Mouse (Mus musculus): ENCODE measurements around the gene Zc2hc1b. TPM values are rescaled to one million over a fixed set of nuclear protein-coding genes. Genes with fewer than 3 reads are reported as not detected.

Gene Zc2hc1b
- total RNA-seq, 1 experiment from 2014 or later = not detected

DNA sequence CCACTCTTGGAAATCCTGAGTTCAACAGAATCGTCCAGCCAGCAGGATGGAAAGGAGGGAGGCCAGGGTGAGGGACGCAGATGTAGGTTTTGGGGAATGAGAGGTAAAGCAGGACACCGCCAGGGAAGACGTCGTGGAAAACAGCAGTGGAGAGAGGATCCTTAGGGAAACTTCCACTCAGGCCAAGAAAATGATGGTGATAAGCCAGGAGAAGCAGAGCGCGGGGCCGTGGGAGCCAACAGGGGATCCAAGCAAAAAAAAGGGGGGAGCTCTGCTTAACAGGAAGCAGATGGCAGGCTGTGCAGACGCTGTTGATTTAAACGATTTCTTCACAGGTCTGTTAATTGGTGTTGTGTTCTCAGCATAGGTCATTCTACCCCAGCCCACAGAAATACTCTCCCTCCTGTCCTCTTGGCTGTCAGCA, 5.0 kb downstream of the Zc2hc1b start:
- no peak for DNase-seq

DNA sequence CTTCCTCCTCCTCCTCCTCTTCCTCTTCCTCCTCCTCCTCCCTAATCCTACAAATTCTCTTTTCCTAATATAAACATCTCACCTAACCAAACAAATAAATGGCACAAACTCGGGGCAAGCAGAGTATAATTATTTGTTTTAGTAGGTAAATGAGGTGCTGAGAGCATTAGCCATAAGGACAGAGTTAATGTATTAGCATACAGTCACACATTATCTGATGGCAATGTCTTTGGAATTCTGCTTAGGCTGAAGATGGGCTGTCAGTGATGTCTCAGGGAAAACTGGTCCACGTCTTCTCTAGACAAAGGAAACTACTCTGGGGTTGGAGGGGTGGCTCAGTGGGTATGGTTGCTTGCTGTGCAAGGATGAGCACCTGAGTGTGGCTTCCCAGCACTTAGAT, 6.4 kb downstream of the Zc2hc1b start:
- no peak for DNase-seq

DNA sequence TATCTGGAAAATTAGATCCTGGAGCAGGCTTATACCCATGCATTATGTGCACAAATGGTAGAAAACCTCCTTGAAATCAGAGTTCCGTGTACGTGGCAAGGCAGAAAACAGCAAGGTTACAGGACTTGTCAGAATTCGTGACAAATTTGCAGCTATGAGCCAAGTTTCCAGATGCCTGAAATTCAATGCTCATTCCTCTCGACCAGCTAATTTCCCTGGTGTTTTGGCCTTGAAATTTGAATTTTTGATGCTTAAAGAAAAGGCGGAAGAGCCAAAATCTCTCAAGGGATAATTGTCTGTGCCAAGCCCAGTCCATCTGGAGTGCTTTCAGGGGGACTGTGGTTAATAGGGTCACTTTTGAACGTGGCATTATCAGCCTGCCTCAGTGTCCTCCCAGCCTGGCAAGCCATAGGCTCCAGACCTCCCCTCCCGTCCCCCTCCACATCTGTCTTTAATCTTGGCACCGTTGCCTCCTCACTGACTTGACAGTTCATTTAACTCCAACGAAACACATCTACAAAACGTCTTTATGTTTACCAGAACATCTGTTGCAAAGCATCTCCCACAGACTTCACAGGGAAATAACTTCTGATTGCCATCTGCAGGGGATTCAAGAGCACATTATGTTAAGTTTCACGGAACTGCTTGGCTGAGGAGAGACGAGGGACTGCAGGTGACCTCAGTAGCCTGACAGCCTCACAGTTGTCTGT, 6.9 kb downstream of the Zc2hc1b start:
- DNase-seq = no peak

DNA sequence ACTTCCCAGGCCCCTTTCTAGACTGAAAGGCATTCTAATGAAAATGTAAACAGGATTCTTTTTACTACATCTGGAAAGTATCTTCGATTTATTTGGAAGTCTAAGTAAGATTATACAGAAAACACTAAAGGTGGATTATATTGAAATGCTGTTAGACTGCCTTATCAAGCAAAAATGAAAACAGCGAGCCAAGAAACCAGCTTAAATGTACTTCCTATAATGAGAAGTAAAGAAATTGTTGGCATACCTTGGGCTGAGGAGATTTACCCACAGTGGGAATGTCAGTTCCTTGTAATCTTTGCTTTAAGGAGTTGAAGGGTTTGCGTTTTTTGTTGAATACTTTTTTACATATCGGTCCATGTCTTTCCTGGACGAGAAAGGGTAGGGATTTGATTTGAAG, 9.4 kb downstream of the Zc2hc1b start:
- DNase-seq = no peak

DNA sequence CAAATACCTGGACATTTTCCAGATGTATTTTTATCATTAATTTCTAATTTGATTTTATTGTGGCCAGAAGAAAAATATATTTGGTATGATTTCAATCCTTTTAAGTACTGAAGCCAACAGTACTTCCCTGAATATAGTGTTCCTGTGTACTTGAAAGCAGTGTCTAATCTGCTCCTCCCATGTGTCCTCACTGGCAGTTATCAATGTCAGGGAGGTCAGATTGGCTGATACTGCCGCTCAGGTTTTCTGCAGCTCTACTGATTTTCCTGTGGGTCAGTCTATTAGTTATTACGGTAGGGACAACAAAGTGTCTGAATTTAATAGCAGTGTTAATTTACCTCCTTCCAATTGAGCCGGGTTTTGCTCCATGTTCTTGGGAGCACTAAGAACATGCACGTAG, 15.8 kb downstream of the Zc2hc1b start:
- no peak for DNase-seq

DNA sequence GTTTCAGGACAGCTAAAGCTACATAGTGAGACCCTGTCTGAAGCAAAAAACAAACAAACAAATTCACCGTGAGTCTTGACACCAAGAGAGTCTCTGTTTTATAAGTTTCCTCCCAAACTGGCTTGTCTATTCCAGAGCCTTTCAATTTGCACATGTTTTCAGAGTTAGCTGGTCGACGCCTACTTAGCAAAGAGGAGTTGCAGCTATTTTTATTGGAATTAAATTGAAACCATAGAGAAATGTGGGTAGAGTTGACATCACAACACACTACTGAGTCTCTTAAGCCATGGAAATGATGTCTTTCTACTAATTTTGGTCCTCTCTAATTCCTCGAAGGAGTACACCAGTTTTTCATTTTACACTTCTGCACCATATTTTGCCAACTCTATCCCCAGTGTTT, 16.9 kb downstream of the Zc2hc1b start:
- DNase-seq = no peak

DNA sequence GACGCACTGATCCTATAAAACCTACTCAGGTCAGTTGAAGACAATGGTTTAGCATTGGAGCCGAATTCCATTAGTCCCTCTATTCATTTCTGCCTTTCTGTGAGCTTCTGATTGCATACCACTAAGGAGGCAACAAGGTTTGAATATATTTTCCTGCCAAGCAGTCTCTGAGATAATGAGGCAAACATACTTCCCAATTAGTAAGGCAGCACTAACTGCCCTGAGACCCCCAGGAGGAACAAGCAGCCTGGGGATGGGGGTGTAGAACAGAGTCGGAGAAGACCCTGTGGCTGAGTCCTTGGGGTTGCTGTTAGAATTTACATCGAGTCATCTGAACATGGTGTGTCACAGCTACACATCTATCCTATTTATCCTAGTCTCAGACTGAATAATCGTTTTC, 22.4 kb downstream of the Zc2hc1b start:
- no peak for DNase-seq

DNA sequence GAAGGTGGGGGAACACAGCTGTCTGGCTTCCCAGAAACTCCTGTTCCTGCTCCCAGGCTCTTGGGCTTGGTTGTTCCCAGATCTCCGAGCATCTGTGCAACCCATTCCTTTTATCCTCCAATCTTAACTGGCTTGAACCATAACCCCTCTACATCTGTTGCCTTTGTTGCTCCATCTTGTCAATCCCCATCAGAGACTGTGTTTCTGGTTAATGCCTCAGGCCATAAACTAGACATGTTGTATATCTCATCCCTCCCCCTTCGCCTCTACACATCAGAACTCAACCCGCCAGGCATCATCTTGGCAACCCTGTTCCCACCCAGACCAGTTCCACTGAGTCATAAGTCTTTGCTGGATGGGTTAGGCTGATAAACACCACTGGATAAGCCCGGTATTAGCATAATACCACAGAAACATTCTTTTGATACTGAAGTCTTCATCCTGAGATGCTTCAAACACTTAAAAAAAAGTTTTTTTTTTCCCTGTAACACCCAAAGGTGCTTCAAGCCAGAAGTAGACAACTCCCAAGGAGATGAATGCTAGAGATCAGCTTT, 24.9 kb downstream of the Zc2hc1b start:
- DNase-seq = no peak

DNA sequence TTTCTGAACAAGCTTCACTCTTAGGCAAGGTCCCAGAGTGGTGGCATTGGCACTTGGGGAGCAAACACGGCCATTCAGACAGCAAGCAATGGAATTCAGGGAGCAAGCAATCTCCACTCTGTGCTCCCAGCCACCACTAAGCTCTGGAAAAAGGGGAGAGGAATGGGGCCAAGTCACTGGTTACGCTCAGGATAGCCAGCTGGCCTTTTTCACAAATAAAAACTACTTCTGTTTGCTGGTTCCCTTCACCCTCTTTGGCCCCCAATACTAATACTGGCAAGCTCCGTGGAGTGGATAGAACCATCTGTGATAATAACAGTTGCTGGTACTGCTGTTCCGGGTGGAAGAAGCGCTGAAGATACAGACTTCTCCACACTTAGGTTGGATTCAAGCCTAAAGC, 26.5 kb downstream of the Zc2hc1b start:
- peak; percentile 33 for DNase-seq

DNA sequence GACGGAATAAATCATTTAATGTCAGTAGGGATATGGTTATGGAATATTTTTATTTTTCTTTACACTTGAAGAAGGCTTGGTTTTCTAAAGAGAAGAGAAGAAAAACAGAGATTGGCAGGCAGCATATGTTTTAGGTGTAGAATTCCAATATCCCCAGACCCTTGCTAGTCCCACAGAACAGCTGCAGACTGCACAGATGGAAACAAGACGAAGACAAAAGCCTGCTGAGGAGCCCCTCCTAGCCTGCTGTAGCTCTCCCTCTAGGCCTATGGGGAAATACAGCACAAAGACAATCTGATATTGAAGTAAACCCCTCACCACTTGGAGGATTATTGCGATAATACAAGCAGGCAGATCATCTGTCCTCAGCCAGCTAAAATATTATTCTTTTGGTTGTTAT, 27.4 kb downstream of the Zc2hc1b start:
- DNase-seq = no peak

DNA sequence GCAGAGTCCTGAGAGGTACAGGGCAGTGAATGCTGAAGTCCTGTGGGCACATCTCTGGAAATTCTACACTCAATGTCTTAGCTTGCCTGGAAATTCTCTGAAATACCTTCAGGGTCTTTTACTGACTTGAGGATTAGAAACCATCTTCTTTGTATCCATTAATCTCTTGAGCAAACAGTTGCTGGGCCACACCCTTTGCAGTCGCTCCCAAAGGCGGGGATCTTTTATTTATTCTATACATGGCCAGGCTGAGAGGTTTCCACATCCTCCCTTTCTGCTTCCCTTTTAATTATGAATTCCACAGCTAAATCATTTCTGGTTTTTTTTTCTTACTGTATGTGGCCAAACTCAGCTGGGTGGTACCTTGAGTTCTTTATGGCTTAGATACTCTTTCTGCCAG, 37.4 kb downstream of the Zc2hc1b start:
- DNase-seq = no peak

DNA sequence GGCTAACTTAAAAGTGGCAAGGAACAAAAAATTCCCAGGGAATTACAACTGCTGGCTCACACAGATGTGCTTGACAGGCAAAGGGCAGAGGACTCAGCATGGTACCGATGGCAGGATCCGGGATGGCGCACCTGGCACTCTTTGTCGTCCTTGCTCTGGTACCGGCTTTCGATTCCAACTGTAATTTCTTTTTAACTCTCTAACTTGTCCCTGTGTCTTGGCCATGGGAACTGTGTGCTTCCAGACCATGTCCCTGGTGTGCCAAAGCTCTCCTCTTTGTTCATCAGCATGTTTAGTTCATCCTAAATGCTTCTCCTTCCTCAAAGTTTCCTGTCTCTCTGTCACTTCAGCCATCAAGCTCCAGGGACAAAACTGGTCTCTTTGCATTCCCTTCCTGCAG, 39.9 kb downstream of the Zc2hc1b start:
- DNase-seq = peak; percentile 34

DNA sequence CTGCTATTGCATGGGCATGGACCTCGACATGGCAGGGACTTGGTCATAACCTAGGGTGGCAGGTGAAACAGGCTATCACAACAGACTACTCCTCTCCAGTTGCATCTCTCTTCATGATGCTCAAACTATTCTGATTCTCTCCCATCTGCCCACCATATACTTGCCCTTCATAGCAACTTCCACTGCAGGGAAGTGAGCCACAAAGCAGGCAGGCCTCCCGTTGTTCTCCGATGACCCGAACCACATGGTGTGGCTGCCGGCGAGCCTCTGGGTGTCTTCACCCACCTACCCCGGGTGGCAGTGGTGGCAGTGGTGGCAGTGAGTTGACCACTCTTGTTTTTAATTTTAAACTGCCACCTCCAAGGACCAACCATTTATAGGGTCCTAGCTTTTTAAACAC, 42.1 kb downstream of the Zc2hc1b start:
- DNase-seq = no peak

DNA sequence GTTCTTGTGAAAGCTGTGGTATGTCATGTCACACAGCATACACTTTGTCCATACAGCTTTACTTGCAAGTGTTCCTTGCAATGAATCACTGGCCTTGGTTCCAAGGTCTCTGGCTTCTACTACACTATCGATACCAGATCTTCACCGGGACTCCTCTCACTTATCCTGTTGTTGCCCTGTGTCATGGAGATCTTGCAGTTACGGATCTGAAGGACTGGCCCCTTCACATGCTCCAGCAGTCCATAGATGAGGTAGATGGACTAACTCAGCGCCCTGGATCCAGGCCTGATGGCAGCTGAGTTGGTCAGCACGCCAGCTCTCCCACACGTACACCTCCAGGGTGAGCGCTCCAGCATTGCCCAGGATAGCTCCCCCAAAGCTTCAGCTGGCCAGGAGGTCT, 42.5 kb downstream of the Zc2hc1b start:
- DNase-seq = no peak

DNA sequence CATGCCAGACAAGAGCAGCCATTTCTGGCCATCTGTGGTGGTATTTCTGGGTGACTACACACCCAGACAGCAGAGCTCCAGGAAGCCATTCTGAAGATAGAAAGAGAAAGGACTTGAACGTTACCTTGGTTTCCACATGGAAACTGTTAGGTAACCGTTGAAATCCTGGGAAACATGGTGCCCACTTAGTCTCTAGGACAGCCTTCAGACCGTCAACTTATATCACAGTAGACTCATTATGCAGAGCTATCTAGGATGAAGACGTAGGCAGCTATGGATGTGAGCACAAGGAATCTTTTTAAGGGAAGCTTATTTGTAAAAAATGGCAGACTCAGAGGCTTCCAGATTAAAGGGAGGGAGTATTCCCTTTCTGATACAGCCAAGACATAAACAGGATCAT, 44.0 kb downstream of the Zc2hc1b start:
- DNase-seq = no peak

DNA sequence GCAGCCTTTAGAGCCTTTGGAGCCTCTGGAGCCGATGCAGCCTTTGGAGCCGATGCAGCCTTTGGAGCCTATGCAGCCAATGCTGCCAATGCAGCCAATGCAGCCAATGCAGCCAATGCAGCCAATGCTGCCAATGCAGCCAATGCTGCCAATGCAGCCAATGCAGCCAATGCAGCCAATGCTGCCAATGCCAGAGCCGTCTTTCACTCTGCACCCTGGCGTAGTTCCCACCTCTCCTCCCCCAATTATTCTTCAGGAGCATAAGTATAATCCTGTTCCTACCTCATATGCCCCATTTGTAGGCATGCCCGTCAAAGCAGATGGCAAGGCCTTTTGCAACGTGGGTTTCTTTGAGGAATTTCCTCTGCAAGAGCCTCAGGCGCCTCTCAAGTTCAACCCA, 49.9 kb downstream of the Zc2hc1b start:
- no peak for DNase-seq

DNA sequence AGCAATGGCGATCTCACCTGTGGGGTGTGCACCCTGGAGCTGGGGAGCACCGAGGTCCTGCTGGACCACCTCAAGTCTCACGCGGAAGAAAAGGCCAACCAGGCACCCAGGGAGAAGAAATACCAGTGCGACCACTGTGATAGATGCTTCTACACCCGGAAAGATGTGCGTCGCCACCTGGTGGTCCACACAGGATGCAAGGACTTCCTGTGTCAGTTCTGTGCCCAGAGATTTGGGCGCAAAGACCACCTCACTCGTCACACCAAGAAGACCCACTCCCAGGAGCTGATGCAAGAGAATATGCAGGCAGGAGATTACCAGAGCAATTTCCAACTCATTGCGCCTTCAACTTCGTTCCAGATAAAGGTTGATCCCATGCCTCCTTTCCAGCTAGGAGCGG, 50.5 kb downstream of the Zc2hc1b start:
- DNase-seq = peak; percentile 24

DNA sequence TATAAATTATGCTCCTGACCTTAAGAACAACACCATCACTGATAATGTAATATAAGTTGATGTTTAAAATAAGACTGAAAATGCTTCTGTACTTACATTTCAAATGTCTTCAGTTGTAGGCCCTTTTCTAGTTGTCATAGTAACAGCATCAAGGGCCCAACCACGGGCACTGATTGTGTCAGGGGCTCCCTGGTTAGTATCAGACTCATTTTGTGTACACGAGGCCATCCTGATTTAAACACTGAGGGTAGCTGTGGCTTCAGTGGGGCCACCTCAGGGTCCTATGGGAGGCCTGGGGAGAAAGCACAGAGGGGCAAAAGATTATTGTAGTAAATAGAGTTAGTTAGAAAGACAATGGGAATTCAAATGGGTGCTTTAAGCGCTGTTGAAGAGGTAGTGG, 52.0 kb downstream of the Zc2hc1b start:
- no peak for DNase-seq

DNA sequence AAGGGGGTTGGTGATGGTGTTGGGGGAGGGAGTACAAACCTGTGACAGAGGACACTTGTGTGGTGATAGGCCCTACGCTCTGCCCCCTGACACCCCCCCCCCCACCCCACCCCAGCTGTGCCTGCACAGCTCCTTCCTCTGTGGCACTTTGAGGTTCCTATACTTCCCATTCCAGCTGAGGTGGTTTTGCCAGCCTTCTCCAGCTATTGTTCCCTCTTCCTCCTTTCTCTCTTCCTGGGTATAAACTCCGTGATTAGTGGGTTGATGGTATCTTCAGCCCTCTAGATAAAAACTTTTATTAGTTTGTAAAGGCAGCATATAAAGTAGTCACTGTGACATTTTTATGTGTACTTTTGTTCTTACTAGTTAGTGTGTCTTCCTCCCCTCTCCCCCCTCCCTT, 58.5 kb downstream of the Zc2hc1b start:
- DNase-seq = no peak

DNA sequence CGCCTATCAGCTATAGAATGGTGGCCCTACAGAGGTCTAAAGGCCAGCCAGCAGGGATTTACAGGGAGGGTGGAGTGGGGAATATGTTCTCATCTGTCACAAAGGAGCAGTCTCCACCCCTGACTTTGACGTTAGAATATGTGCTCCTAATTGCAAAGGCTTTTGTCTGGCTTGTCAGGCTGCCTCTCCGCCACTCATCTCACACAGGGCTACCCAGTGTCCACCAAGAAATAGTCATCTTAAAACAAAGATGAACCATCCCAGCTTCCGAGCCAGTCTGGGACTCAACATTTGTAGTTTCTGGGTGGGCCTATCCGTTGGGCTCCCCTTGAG, 59.1 kb downstream of the Zc2hc1b start:
- DNase-seq = no peak

DNA sequence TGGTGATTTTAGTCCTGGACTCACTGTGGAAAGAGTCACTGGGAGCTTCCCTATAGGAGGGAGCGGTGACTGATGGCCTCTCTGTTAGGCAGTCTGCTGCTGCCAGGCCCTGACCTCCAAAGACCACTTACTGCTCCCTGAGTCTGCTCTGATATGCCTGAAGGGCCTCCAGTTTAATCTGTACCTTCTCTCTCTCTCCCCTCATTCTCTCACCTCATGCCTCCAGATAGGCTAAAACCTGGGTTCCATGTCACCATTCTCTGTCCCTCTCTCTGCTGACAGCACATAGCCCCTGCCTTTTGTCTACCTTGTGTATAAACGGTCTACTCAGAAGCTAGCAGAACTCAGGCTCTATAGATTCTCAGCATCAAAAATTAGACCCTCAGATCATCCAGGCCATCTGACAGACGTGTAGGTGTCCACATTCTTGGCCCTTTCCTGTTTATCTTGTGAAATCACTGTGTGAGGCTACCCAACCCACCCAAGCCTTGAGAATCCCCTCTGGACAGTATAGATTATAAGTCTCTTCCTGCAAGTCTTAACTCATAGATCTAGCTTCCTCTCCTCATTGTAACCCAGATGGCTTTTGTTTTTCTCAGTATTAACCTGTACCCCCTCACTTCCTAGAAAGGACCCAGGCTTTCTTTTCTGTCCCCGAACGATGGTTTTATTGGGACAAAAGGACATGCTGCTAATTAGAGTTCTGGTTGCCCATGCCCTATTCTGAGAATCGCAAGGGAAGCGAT, 59.6 kb downstream of the Zc2hc1b start:
- DNase-seq = no peak

DNA sequence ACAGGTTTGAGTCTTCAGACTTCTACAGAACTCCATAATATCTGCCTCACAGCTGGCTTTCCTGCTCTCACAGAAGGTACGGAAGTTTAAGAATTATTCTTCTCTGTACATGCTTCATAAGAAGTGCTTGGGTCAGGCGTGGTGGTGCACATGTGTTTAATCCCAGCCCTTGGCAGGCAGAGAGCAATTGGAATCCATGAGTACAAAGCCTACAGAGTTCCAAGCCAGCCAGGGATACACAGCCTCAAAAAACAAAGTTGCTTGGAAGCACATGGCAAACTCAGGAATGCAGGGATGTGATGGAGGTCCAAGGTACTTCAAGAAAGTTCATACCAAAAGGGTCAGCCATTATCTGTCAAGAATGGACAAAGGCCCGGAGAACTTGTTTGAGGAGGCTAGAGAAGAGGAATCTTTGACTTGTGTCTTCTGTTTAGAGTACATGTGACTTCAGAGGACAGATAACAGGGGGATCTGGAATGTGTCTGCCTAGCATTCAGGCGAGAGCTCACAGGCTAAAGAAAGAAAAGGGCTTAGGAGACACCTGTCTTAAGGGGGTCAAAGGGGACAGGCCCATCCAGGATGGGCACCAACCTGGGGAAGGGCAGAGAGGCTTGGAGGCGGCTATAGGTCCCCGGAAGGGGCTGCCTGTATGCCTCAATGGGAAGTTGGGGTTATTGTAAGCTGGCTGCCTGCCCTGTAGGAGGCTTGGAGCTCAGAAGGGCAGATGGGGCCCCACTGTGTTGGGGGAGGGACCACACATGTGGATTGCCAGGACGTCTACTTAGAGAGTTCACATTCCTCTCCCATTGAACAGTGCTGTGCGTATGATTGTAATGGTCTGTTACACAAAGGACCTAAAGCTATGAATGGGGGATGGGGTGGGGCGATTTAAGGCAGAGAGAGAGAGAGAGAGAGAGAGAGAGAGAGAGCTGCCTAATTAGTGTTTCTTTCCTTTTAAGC, 60.8 kb downstream of the Zc2hc1b start:
- DNase-seq = no peak

DNA sequence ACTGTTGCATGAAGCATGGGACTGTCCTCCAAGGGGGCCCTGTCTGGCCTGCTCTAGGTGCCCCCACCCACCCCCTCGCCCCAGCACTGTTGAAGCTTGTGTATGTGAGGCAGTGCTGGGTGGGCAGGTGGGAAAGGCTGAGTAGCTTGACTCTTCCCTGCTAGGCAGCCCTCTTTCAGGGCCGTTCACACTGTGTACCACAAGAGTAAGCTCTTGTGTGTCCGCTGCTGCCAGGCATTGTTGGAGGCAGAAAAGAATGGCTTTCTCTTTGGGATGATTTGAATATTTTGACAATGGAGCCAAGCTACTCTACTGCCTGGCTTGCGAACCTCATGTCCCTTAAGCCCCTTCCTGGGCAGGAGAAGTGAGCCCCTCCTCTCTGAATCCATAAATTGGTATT, 62.8 kb downstream of the Zc2hc1b start:
- DNase-seq = no peak

All from adrenal gland, postnatal 14 days (tissue).